Mouse (Mus musculus) naive thymus-derived CD4-positive, alpha-beta T cell, adult 2 months (primary cell): ENCODE measurements at regions not wholly inside any gene's neighbourhood (a gene's known extent, or its start where the extent isn't known, plus 50 kb on each side); places are given as distances from the start of the nearest gene placed in this dataset.

ENCODE experiments used
- DNase-seq: peaks from one replicate; pipeline ENCODE4 v3.0.0-alpha.2; 2011; ENCODE audit warnings: low read depth

DNA sequence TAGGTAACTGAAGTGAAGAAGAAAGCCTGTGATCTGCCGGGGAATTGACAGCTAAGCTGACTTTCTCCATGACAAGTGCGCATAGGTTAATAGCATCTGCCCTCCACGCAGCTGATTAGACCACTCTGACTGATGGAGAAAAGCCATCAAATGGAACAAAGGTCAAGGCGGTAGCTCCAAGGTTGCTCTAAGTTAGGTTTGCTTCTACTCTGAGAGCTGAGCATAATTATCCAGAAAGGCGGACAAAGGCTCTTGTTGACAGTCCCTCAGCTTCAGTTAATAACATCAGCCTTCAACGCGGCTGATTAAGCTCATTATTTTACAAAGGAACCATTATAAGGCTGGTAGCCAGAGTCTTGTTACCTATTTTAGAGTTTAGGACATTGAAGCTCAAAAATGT, 54.0 kb upstream of the Enpep start:
- no peak for DNase-seq

DNA sequence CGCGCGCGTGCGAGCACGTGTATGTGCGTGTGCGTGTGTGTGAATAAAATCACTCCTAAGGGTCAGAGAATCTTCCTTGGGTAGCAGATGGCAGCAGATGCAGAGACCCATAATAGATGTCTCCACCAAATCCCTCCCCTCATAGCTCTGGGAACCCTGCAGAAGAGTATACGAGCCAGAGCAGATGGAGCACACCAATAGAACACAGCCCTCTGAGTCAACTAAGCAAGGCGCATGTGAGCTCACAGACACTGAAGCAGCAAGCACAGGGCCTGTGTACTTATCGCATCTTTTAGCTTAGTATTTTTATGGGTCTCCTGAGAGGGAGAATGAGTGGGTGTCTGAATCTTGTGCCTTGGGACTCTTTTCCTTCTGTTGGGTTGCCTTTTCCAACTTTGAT, 58.0 kb upstream of the Enpep start:
- no peak for DNase-seq

DNA sequence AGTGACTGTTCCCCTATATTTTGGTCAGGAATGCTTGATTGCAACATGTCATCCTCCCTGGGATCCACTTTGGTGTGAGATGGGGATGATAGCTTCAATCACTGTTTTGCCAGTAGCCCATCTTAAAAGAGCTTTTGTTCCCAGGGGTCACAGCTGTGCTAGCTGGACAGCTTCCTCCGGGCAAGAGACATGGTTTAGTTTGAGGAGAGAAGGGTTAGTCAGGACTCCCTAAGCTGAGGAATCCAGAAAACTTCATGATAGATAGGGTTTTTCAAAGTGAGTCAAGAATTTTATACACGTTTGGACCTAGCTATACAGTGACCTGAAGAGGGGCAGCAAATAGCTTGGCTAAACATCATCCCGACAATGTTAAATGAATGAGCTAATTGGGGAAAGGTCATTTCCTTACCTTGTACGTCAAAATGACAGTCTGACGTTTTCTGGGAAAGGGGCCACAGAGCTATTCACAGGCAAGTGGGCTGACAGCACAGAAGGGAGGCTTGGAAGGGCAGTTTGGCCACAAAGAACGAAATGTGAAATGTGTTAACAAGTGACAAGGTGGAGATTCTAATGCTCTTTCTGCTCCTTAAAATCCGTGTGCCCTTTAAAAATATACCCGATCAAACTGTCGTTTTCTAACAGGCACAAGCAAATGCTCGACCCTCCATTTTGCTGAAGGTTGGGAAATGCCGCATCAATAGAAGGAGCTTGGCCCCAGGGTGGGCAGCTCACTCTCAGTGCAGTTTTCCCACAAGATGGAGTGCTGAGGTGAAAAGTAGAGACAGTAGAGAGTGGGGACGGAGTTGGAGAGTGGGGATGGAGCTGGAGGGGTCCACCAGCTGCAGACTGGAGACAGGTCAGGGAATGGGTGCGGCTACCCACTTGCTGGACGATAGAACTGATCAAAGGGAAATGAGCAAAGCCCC, 59.6 kb upstream of the Enpep start:
- no peak for DNase-seq

DNA sequence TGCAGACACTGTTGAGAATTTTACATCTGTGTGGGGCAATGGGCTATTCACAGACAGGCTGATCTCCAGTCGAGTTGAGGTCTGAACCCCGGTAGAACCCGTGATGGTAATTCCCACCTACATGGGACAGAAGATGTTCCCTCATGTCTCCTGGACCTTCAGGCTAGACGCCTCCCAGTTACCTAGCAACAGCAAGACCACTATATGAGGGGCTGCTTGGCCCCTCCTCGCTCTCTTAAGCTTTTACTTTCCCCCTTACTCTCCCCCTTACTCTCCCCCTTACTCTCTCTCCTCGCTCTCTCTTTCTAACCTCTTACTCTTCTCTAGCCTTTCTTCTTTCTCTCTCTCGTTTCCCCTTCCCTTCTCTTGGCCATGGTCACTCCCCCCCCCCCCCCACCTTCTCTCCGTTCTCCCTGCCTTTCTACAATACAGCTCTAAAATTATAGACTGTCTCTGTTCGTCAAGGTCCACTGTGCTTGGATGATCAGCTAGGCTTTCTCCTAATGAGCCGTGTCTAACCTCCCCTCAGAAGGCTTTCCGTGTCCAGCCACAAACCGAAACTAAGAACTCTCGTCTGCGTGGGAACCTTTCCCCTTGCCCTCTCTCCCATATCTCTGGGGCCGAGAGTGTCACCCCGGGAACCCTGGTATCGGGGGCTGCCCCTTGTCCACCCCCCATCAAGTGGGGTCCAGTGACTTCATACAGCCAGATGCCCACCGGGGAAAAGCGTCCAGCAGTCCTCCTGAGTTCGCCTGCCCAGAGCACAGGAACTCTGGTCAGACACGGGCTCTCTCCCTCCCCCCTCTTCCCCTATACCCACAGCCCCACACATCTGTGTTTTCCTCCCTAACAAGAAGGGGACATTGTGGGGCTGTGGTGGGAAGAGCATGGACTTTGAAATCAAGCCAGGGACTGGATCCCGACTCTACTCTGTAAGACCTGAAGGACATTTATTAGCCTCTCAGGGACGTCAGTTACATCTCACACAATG, 60.6 kb upstream of the Enpep start:
- no peak for DNase-seq

DNA sequence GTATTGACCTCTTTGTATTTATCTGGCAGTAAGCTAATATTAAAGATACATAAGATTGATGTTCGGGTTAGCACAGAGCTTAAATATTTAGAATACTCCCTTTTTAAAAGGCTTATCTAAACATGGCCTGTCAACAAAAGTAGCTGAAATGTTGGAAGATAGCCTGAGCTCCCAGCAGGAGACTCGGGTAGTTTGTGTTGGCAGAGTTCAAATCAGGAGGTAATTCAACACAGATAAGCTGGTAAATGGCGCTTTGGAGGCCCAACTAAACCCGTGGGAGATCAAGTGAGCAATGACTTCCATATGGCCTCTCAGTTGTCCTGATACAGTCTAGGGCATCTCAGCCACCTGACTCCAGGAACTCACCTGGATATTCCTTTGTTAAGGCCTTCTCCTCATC, 65.0 kb upstream of the Enpep start:
- DNase-seq: no peak

DNA sequence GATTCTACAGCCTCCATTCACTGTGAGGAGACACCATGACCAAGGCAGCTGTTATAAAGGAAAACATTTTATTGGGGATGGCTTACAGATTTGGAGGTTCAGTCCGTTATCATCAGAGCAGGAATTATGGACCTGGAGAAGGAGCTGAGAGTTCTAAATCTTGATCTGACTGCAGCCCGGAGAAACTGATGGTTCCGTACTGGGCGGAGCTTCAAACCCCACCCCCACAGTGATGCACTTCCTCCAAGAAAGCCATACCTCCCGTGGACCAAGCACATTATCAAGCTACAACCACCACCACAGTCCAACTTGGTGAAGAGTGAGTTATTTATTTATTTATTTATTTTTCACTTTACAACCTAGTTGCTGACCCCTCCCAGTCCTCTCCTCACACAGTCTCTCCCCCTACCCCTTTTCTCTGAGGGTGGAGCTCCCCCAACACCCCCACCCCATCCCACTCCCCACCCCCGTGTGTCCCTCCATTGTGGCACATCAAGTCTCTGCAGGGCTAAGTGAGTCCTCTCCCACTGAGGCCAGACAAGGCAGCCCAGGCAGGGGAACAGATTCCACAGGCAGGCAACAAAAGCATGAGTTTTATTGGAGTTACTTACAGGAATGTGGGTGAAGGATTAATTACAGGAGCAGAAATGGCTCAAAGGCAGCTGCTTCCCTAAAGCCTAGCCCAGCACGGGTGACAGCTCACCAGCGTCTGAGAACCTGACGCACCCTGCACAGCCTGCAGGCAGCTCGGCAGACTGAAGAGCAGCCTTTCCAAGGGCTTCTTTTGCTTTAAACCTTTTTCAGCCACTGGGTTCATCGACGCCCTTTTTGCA, 67.8 kb upstream of the Enpep start:
- no peak for DNase-seq

DNA sequence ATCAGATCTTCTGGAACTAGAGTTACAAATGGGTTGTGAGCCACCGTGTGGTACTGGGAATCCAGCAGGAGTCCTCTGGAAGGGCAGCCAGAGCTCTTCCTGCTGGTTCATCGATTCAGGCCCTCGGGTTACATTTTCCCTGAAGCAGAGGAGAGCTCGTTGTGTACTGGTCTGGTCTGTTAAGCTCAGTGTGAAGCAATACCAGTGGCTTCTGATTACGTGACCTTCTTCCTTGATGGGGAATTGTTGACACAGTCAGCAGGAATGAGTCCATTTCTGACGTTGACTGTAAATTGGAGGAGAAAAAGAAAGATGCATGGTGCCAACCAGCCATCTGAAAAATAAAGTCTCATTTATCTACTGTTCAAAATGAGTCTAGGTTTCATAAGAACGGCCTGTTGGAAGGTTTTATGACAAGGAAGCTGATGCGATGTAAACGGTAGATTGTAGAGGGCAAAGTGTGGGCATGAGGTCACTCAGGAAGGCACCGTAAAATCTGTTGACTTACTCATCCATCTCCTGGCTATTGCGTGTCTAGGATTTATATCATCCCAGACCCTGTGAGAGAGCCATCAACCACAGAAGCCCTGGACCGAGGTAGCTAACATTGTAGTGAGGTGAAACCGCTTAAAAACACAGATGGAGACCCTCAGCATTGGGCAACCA, 79.0 kb upstream of the Enpep start:
- no peak for DNase-seq

DNA sequence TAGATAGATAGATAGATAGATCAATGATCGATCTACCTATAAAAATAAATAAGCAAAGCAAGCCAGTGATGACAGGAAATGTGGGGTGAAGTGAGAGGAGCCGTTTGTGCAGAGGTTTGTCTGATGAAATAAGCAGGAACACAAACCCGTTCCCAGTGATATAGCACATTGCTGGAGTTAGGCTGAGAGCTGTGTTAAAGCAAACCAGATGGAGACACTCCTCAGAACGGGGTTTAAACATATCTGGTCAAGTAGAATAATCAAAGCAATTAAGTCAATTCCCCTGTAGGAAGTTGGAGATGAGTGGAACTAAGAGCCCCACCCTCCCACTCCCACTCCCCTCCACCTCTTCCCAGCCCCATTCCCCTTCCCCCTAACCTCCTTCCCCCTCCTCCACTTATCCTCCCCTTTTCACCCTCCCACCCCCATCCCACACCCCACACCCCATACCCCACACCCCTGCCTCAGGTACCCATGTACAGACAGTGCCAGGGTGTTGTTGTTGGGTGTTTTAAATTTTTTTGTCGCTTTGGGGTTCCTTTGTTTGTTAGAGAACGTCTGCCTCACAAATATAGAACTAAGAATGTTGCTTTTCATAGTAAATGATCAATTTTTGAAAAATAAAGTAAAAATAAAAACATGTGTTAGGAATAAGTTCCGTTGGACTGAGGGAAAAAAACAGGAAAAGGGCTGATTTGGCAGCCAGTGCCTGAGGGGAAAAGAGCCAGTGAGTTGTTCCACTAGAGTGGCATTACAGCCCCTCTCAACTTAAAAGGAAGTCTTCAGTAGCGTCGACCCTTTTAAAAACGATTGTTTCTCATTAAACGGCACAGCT, 79.8 kb upstream of the Enpep start:
- DNase-seq: no peak

DNA sequence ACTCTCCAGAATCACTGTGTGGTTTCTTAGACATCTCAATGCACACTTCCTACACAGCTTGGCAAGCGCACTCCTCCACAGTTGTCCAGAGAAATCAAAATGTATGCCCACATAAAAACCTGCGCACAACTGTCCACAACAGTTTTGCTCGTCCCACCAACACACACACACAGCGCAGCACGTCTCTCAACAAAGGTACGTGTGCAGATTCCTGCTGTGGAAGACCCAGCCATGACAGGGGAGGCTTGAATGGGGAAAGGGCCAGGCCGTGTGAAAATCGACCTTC, 80.4 kb upstream of the Enpep start:
- DNase-seq: no peak

DNA sequence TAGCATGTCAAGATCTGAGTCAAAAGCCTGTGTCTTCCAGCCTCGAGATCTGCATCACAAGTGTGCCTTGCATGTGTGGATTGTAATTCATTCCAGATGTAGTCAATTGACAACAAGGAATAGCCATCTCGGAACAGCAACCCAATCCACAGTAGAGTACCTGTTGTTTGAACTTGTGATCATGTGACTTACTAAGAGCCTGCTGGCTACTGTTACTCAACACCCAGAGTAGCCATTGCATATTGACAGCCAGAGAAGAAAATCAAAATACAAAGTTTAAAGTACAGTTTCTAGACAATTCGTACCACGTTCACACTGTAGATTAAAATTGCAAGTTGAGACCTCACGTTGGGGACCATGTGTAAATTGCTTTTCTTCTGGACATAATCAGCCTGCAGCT, 83.1 kb upstream of the Enpep start:
- DNase-seq: no peak

DNA sequence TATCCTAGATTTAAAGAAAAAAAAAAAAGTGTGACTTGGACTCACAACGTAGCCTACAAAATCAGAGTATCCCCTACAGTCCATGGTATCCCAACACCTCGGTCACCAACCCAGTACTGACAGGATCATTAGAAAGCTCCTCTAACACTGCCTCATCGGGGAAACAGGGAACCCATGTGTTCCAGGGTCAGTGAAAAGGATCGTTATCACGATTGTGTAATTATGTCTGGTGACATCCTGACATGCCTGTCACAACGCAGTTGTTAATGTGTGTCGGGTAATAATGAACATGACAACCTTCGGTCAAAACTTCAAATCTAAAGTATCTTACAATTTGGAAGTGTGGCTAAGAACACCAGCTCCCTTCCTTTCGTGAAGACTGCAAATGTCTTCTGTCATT, 83.8 kb upstream of the Enpep start:
- DNase-seq: no peak

DNA sequence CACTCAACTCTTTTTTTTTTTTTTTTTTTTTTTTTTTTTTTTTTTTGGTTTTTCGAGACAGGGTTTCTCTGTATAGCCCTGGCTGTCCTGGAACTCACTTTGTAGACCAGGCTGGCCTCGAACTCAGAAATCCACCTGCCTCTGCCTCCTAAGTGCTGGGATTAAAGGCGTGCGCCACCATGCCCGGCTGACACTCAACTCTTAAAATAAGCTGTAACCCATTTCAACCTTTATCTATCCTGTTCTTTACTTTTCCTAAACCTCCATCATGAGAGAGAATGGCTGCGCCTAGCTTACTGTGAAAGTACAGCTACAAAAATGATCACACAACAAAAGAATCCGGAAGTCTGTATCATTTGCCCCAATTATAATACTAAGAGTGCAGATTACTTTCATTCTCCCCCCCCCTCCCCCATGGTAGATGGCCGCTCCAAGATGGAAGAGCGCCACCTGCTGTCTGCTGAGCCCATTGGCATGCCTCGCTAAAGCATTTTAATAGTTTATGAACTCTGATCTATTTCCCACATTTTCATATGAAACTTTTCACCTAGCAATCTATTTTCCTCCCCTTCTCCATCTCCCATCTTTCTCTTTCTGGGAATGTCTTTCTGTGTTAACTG, 89.2 kb upstream of the Enpep start:
- peak; percentile 75 for DNase-seq

DNA sequence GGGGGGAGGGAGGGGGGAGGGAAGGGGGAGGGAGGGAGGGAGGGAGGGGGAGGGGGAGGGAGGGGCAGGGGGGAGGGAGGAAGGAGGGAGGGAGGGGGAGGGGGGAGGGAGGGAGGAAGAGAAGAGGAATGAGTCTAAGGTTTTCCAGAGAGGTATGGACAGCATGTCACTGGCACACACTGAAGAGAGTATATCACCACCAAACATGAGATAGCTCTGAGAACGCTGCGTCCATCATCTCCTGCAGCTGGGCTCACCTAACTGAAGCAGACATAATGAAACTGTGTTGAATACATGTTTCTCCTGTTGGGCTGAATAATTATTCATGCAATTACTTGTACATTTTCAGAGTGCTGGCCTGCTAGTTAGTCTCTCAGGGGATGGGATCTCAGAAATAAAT, 96.2 kb upstream of the Enpep start:
- DNase-seq: no peak

DNA sequence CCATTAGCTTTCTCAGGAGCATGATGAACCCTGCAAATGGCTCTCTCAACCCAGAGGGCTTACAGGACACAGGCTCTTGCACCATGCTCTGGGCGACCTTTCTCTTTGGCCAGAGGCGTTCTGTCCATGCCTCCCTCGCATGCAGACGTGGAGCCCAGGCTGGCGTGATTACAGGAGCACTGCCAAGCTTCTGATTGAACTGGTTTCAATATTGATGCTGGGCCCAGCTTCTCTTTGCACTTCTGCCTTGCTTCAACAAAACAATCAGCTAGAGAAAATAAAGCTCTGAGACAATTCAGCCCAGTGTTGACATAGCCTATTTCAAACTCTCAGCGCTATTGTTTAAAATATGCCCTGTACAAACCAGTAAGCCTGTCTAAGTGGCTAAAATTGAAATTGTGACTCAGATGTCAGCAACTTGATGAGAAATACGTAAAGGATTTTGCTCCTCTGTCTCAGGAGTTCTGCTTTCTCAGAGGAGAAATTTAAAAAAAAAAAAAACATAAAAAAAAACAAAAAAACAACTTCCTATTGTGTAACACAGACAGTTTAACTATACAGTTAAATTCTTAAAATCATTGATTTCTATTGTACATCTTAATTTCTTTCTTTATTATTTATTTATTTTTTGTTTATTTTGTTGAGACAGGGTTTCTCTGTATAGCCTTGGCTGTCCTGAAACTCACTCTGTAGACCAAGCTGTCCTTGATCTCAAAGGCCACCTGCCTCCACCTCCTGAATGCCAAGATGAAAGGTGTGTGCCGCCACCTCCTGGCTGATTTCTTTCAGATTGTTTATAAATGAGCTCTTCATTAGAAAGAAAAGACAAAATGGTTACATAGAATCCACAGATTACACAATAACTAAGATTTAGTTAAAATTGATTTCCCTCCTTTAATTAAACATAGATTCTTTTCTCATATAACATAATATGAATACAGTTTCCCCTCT, 96.9 kb upstream of the Enpep start:
- peak; percentile 7 for DNase-seq

DNA sequence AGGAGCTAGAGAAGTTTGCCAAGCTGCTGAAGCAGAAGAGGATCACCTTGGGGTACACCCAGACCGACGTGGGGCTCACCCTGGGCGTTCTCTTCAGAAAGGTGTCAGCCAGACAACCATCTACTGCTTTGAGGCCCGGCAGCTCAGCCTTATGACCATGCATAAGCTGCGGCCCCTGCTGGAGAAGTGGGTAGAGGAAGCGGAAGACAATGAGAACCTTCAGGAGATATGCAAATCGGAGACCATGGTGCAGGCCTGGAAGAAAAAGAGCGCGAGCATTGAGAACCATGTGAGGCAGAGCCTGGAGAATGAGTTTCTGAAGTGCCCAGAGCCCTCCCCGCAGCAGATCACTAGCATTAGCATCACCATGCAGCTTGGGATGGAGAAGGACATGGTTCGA, 98.1 kb upstream of the Elovl6 start:
- DNase-seq: no peak

DNA sequence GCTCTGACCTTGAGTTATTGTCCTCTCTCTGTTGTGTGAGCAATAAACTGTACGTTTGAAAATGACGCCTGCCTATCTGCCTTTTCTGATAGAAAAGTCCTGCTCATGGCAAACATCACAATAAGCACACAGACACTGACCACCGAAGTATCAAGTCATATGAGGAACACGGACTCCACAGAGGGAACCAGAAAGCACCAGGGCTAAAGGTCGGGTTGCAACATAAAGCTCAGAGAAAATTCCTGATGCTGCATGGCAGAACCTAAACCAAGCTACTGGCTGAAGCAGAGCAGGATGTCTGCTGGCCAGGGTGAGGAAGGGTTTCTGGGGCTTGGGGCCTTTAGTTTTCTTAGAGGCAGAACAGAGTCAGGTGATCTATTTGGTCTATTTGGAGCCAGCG, 94.5 kb upstream of the Elovl6 start:
- DNase-seq: no peak

DNA sequence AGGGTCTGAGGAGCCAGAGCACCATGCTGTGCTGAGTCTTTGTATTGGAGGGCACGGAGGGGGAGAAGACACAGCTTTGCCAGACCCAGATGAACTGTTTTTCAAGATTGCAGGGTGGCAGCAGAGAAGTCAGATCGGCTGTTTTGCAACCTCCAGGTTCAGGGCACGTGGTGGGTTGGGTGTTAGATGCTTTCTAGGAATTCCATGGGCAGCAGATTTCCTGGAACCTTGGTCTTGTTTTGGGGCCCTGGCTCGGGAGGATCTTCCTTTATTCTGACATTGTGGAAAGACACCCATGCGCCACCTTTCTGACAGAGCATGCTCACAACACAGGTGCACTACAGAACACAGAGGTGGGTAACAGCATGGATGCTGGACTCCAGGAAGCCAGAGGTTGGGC, 89.4 kb upstream of the Elovl6 start:
- DNase-seq: no peak

DNA sequence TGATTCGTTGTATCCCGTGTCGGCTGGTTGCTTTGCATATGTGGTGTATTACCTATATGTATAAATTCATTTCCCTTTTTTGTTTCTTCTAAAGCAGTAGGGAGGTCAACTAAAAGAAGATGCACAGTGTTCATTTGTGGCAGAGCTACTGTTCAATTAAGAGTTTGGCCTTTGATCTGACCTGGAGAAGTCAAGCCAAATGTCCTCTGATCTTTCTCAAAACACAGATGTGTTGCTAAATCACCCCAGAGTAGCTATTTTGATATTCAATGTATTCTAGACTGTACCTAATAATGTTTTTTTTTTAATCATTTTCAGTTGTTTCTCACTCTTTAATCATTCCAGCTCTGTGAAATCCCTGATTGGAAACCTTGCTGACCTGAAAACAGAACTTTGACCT, 87.9 kb upstream of the Elovl6 start:
- no peak for DNase-seq

DNA sequence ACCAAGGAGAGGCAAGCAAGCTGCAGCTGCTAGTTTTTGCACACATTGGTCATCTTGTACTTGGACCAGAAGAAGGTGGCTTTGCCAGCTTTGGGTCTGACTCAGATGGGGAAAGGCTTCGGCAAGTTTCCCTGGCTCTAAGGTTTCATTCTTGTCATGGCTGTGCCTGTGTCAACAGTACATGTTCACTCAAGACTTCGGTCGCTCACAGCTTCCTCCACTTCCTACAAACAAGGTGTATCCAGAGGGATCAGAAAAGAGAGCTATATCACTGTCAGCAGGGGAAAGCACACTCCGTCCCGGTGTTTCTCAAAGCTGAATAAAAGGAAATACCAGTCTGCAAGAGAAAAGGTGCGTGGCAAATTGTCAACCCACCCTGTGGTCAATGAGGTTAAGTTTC, 86.2 kb upstream of the Elovl6 start:
- DNase-seq: no peak
